Mouse (Mus musculus) lung, postnatal 4 days (tissue): Measurements from ENCODE around the gene 6820408C15Rik.
A peak's percentile ranks its signal among the peaks of the same experiment; 100 is the strongest.
"Not testable (repeated sequence)": the region's sequence is repeated elsewhere in the genome, so short reads cannot be mapped to it uniquely, and the experiment has no call there.

Experiments used
- DNase-seq, 2 experiments: peaks; one replicate each; pipeline ENCODE4 v3.0.0; 2021

The 6820408C15Rik gene

DNA sequence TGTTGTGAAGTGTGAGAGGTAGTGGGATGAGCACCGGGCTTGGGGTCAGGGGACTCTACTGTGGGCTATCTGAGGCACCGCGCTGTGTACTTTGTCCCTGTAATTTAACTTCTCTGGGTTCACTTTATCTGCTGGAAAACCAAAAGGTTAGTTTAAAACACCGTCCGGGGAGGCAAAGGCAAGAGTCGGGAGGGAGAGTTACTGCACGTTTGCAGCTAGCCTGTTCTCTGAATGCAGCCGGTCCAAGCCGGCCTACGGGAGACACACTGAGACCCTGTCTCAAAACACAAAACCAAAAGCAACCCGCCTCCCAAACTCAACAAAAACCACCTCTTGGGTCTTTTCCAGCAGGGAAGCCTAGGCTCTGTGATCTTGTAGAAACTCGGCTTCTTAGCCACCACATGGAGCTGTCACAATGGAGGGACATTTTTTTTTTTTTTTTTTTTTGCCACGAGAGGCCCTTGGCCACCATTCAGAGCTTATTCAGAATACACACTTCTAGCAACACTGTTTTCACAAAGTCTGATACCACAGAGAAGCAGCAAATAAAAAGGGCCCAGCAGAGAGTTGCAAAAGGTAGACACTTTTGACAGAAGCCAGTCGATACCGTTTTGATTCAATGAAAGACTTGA is 2.7 kb upstream of the 6820408C15Rik start:
- DNase-seq, result no peak

GRCm38 (mm10) chr2:152413158-152413764 is 2.1 kb upstream of the 6820408C15Rik start:
- peak; percentile 33 to 40 for DNase-seq

DNA sequence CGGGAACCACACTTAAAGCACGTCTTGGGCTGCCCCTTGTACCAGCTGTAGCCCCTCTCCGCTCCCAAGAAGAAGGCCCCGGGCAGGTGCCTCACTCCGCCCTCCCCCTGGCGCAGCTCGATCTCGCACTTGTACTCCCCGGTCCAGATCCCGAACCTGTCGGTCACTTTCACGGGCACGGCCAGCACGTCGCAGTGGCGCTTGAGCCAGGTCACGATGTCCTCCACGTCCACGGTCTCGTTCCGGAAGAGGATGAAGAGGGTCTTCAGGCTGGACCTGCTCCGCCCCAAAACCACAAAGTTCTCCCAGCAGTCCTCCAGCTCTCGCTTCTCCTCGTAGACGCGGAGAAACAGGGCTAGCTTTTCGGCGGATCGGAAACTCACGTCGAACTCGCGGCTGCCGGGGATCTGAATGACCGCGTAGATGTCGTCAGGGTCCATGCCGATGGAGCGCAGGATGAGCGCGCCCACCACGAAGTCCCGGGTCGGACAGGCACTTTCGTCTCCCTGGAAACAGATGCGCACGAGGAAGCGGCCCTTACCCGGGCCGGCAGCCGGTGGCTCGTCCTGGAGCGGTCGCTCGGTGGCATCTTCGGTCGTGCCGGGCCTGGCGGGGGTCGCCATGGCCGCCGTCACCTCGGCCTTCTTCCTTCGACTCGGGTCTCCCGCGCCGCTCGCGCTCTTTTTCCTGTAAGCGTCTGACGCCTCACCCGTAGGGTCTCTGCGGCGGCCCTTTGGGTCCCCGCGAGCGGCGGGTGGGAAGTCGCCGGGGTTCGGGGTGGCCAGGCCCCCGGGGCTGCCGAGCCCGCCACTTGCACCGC is 1.4 kb upstream of the 6820408C15Rik start:
- peak in 1 of 2 experiments; percentile 64 for DNase-seq

DNA sequence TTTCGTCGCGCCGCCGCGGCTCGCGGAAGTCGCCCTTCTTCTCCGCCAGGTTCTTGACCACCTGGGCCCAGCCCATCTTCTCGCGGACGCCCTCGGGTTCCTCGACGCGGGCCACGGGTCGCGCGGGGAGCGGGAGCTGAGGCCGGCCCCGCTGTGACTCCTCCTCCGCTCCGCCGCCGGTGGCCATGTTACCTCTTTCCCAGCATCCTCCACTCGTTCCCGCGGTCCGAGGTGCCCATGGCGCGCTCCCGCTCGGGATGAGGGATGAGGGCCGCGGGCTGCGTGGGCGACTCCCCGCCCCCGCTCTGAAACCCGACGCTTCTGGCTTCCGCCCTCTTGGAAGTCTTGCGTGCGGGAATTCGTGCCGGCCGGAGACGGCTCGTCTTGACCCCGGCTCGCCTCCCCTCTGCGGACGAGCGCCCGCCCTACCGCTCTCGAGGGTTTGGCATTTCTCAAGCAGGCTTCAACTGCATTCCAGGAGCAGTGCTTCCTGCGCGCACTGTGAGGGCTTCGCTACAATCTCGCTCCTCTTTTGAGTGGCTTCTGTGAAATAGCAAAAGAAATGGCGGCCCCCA is 709 bp upstream of the 6820408C15Rik start, which contains the start of gene Zcchc3:
Gene Zcchc3 (minus strand): TSS at position 437 of the 575 bp plus-strand sequence.
- DNase-seq, result peak; percentile 91 to 96

- no peak for DNase-seq
Observed at GRCm38 (mm10) chr2:152415786-152416185, 399 bp downstream of the 6820408C15Rik start.

DNA sequence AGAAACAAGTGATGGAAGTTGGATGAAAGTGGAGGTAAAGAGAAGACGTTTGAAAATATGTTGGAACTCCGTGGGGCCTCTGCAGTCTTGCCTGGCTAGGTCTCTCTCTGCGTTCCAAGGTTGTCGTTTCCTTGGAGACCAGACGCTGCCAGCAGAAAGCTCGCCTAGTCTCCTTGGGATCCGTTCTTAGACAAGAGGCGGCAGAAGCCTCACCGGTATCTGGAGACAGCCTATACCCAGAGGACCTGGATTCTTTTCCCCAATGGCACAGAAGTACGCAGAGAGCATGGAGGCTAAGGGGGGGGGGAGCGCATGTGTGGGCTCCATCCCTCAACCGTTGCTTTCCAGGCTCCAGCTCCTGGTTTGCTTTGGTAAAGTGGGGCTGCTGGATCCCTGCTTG is 12.1 kb downstream of the 6820408C15Rik start:
- no peak for DNase-seq

GRCm38 (mm10) chr2:152428481-152428880 is 13.1 kb downstream of the 6820408C15Rik start:
- not testable (repeated sequence) for DNase-seq

DNA sequence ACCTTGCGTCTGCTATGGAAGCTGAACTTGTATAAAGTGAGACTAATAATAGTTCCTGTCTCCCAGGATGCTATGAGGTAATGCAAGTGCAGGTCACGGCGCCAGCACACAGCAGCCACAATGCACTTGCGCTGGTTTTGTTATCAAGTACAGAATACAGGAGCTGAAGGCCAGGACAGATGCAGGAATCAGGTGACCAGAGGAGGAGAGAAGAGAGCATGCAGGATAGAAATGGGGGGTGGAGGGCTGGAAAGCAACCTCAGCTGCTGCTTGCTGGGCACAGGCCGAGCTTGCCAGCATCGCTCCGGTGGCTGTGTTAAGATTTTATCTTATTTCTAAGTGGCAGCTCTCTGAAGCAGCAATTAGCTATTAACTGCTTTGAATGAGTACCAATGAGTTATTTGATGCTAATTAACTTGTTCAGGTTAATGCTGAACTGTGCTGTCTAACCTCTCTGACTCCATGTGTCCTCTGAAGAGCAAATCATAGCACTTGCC is 21.1 kb downstream of the 6820408C15Rik start:
- no peak for DNase-seq

GRCm38 (mm10) chr2:152436983-152437860 is 21.8 kb downstream of the 6820408C15Rik start:
- peak; percentile 84 to 91 for DNase-seq

- no peak for DNase-seq
Observed at GRCm38 (mm10) chr2:152438963-152439362, 23.6 kb downstream of the 6820408C15Rik start.

DNA sequence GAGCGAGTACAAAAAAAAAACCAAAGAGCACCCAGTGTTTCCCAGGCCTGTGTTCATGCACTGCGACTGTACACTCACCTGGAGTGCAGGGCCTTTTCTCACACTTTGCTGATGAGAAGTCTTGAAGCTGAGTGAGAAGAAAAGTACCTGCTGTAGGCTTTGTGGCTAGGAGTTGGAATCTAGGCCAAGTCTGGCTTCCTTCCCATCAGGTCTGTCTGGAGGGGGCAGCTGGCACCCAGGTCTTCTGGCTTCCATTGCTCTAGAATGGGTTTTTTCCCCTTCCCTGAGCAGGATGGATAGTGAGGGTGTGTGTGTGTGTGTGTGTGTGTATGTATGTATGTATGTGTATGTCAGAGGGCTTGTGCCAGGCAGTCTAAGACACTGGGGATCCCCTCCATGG is 24.4 kb downstream of the 6820408C15Rik start:
- no peak for DNase-seq

DNA sequence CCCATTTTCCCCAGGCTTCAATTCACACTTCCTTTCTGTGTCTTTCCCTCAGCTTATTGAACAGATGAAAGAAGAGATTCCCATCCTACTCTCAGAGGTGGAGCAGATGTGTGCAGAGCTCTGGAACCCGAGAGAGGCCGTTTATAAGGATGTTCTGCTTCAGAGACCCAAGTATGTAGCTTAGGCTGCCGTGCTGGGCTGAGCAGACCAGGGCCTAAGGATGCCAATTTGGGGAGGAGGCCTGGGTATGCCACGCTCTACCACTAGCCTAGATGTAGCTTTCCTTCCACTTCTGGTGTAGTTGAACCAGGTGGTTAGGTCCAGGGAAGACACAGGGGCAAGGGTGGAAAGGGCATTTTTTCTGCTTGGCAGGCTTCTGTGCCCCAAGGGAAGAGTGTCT is 26.9 kb downstream of the 6820408C15Rik start:
- no peak for DNase-seq

GRCm38 (mm10) chr2:152443281-152443680 is 27.9 kb downstream of the 6820408C15Rik start:
- DNase-seq, result no peak

DNA sequence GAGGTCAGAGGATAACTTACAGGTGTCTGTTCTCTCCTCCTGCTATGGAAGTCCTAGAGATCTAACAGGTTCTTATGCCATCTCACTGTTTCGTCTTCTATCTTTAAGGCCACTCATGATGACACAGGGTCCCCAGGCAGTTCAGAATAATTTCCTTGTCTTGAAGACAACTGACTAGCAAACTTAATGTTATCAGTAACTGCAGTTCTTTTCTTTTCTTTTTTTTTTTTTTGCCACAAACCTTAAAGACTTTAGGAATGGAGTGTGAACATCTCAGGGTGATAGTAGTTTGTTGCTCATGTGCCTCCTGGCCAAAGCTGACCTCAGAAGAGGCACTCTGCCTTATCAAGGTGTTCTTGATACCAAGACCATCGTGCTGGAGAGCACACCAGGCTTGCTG is 31.3 kb downstream of the 6820408C15Rik start:
- no peak for DNase-seq

GRCm38 (mm10) chr2:152447461-152447860 is 32.1 kb downstream of the 6820408C15Rik start:
- no peak for DNase-seq

DNA sequence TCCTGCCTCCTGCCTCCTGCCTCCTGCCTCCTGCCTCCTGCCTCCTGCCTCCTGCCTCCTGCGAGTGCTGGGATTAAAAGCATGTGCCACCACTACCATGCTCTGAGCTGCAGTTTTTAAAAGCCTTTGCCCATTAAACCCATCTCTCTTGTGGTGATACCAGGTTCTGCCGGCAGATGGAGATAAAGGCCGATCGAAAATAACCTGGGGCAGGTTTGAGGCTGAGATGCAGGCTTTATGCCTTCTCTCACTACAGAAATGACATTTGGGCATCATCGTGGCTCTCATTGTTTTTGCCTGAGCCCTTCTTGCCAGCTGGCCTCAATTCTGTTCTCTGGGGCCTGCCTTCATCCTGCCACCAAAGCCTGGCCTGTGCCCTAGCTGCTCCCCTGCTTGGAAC is 34.9 kb downstream of the 6820408C15Rik start:
- peak in 1 of 2 experiments; percentile 61 for DNase-seq

DNA sequence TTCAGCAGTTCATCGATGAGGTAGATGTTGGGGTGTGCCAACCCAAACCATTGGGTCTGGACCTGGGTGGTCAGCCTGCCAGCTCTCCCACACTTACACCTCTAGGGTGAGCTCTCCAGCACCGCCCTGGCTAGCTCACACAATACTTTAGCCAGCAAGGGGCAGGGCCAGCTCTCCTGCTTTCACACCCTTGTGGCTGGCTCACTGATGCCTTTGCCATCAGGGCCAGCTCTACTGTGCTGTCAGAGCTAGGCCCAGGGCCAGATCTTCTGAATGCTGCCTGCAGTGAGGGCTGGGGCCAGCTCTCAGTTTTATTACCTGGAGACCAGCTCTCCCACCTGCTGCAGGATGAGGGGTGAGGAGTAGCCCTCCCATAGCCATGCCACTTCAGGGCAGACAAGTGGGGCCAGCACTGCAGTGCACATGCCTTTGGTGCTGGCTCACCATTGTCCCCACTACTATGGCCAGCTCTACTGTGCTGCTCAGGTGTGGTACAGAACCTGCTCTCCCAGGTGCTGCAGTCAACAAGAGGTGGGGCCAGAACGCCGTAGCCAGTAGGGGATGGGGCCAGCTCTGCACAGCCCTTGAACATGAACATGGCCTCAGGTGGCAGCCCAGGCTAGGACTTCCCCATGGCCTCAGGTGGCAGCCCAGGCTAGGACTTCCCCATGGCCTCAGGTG is 36.9 kb downstream of the 6820408C15Rik start:
- DNase-seq, result no peak

- no peak for DNase-seq
Observed at GRCm38 (mm10) chr2:152459241-152459640, 43.9 kb downstream of the 6820408C15Rik start.

- DNase-seq, result no peak
Observed at GRCm38 (mm10) chr2:152464570-152465150, 49.3 kb downstream of the 6820408C15Rik start, which contains the start of gene Defb23. TSS of gene Defb23 (minus strand) at chr2:152464620.

GRCm38 (mm10) chr2:152470973-152471372 is 55.6 kb downstream of the 6820408C15Rik start:
- peak in 1 of 2 experiments; percentile 44 for DNase-seq

- no peak for DNase-seq
Observed at GRCm38 (mm10) chr2:152472434-152472833, 57.0 kb downstream of the 6820408C15Rik start.
